Mouse (Mus musculus) heart, embryonic 11.5 days (tissue): ENCODE data around the gene Scarb1. TPM values are rescaled to one million over a fixed set of nuclear protein-coding genes. Genes with fewer than 3 reads are reported as not detected.

Experiments
- ATAC-seq: fragments of 200-750 bp; cut with Nextera tagmentation; replicated peaks from 2 replicates; pipeline ENCODE4 v1.8.0; 2017; ENCODE audit warnings: moderate library complexity; ENCODE audit not compliant: insufficient number of reproducible peaks, low FRiP score, low TSS enrichment
- H3K27ac ChIP-seq: fragments of 300-500 bp; sonication (generic); 2 replicates; pipeline ENCODE4 v1.5.1; 2014; ENCODE audit warnings: mild to moderate bottlenecking, low read depth, low read length
- H3K27me3 ChIP-seq: fragments of 300-500 bp; sonication (generic); 2 replicates; pipeline ENCODE4 v1.6.1; 2014; ENCODE audit warnings: mild to moderate bottlenecking, low read length, mixed read lengths; ENCODE audit not compliant: control insufficient read depth, insufficient read depth
- H3K36me3 ChIP-seq: fragments of 300-500 bp; sonication (generic); 2 replicates; pipeline ENCODE4 v1.6.1; 2014; ENCODE audit warnings: mild to moderate bottlenecking, low read length, moderate library complexity, mixed read lengths; ENCODE audit not compliant: control insufficient read depth, insufficient read depth
- H3K4me1 ChIP-seq: fragments of 300-500 bp; sonication (generic); 2 replicates; pipeline ENCODE4 v1.6.1; 2014; ENCODE audit warnings: low read length; ENCODE audit not compliant: control insufficient read depth, insufficient read depth
- H3K4me2 ChIP-seq: fragments of 300-500 bp; sonication (generic); 2 replicates; pipeline ENCODE4 v1.6.1; 2014; ENCODE audit warnings: mild to moderate bottlenecking, moderate library complexity
- H3K4me3 ChIP-seq: fragments of 300-500 bp; sonication (generic); 2 replicates; pipeline ENCODE4 v1.5.1; 2014; ENCODE audit warnings: low read depth, low read length
- H3K9ac ChIP-seq: fragments of 300-500 bp; sonication (generic); 2 replicates; pipeline ENCODE4 v1.6.1; 2014; ENCODE audit warnings: mild to moderate bottlenecking, low read depth, low read length, moderate library complexity
- H3K9me3 ChIP-seq: fragments of 300-500 bp; sonication (generic); replicated peaks from 2 replicates; pipeline ENCODE4 v1.6.1; 2016; ENCODE audit warnings: low read length; ENCODE audit not compliant: control insufficient read depth
- WGBS: fragments of 180-500 bp; shearing (Covaris S2); extraction: QIAGEN DNeasy Blood & Tissue Kit; methylation state at CpG from one replicate; pipeline ENCODE4 v1.1.7; 2014; ENCODE audit not compliant: insufficient replicate concordance; 5-methylcytosine and 5-hydroxymethylcytosine counted together
- polyA plus RNA-seq: library from polyadenylated mRNA; unstranded; fragments of >200 nt; fragmentation: Nextera tagmentation; extraction: Ambion mirVana; gene quantifications from 2 replicates; pipeline ENCODE4 v1.2.1, GENCODE M21; 2014

Gene Scarb1
- polyA plus RNA-seq, 1 experiment from 2014 or later: 57.1 TPM

GRCm38 (mm10) chr5:125233478-125233877 is 107.4 kb downstream of the Scarb1 start:
- no peaks in the 10 kb centered on the region for H3K36me3 ChIP-seq
- ATAC-seq: no peak
- H3K27ac ChIP-seq: no peak overlapping the region
- H3K4me1 ChIP-seq: 0 out of 2 replicates have a peak, but pooled peaks cover 7% of the 10 kb centered on the region
- H3K9ac ChIP-seq: no peak overlapping the region
- H3K4me3 ChIP-seq: no peak overlapping the region
- 84% methylated on average over 1 of the region's 1 CpGs for WGBS
- H3K27me3 ChIP-seq: no peaks in the 10 kb centered on the region
- no peak overlapping the region for H3K4me2 ChIP-seq
- no peaks in the 10 kb centered on the region for H3K9me3 ChIP-seq

GRCm38 (mm10) chr5:125232443-125232979 is 108.4 kb downstream of the Scarb1 start:
- H3K9me3 ChIP-seq: no peaks in the 10 kb centered on the region
- H3K9ac ChIP-seq: no peak overlapping the region
- no peaks in the 10 kb centered on the region for H3K36me3 ChIP-seq
- 71% methylated on average over 7 of the region's 7 CpGs for WGBS
- H3K27ac ChIP-seq: no peak overlapping the region
- no peak overlapping the region for H3K4me3 ChIP-seq
- no peak for ATAC-seq
- H3K4me2 ChIP-seq: no peak overlapping the region
- 0 out of 2 replicates have a peak, but pooled peaks cover 7% of the 10 kb centered on the region for H3K4me1 ChIP-seq
- no peaks in the 10 kb centered on the region for H3K27me3 ChIP-seq

- Histone ChIP-seq H3K27ac (no peak overlapping the region), H3K9ac (no peak overlapping the region), H3K9me3 (no peaks in the 10 kb centered on the region), H3K4me2 (no peak overlapping the region), H3K4me1 (0 out of 2 replicates have a peak, but pooled peaks cover 5% of the 10 kb centered on the region), H3K36me3 (no peaks in the 10 kb centered on the region), H3K27me3 (no peaks in the 10 kb centered on the region), H3K4me3 (no peak overlapping the region)
- WGBS: 72% methylated on average over 5 of the region's 5 CpGs
- no peak for ATAC-seq
Measured at GRCm38 (mm10) chr5:125230463-125230862, 110.4 kb downstream of the Scarb1 start.

GRCm38 (mm10) chr5:125229097-125229496 is 111.8 kb downstream of the Scarb1 start:
- Histone ChIP-seq H3K4me2 (no peak overlapping the region), H3K9ac (no peak overlapping the region), H3K36me3 (no peaks in the 10 kb centered on the region), H3K27ac (no peak overlapping the region), H3K27me3 (no peaks in the 10 kb centered on the region), H3K9me3 (no peaks in the 10 kb centered on the region), H3K4me1 (0 out of 2 replicates have a peak, but pooled peaks cover 3% of the 10 kb centered on the region), H3K4me3 (no peak overlapping the region)
- ATAC-seq: no peak
- WGBS: 77% methylated on average over 2 of the region's 2 CpGs

- Histone ChIP-seq H3K4me3 (no peak overlapping the region), H3K36me3 (no peaks in the 10 kb centered on the region), H3K4me2 (no peak overlapping the region), H3K27ac (no peak overlapping the region), H3K4me1 (peaks cover 3% of the 10 kb centered on the region; the same call in 1 of the 2 replicates), H3K9ac (no peak overlapping the region), H3K27me3 (no peaks in the 10 kb centered on the region), H3K9me3 (no peaks in the 10 kb centered on the region)
- 97% methylated on average over 4 of the region's 4 CpGs for WGBS
- ATAC-seq: no peak
Measured at GRCm38 (mm10) chr5:125227699-125228098, 113.2 kb downstream of the Scarb1 start.

Other genes with a start within 250 kb of the Scarb1 start
- gene Ncor2, start 161.9 kb downstream of the Scarb1 start, polyA plus RNA-seq: 14.3 and 18.8 TPM in 2 replicates
- 0.42 TPM in 1 of 2 replicates, not detected in the other for gene Gm10382, start 48.2 kb upstream of the Scarb1 start, polyA plus RNA-seq
- 833 and 922 TPM in 2 replicates for gene Ubc, start 49.1 kb upstream of the Scarb1 start, polyA plus RNA-seq
- gene Dhx37, start 93.0 kb upstream of the Scarb1 start, polyA plus RNA-seq: 9.9 and 10.6 TPM in 2 replicates
- gene Bri3bp, start 100.5 kb upstream of the Scarb1 start, polyA plus RNA-seq: 30.8 and 32.7 TPM in 2 replicates
- 14.2 and 15.5 TPM in 2 replicates for gene Aacs, start 134.7 kb upstream of the Scarb1 start, polyA plus RNA-seq
- gene Tmem132b, start 190.7 kb upstream of the Scarb1 start, polyA plus RNA-seq: 0.03 TPM in 2 replicates